Mouse (Mus musculus): ENCODE results near the gene Bbof1. TPM values are rescaled to one million over a fixed set of nuclear protein-coding genes. Genes with fewer than 3 reads are reported as not detected.

The Bbof1 gene
- total RNA-seq (2021) = 1 to 10 TPM; 7.1 to 8.3 TPM
- long read RNA-seq, experiment 1, partial matches to known transcripts = 0 of 1 reads
- long read RNA-seq, experiment 1, other reads (novel, unspliced or antisense) = 1 of 1 reads
- long read RNA-seq, experiment 2, partial matches to known transcripts = 1 of 6 reads
- long read RNA-seq, experiment 2, other reads (novel, unspliced or antisense) = 5 of 6 reads

- DNase-seq (ENCODE audit: low spot score in 2 of 2) = peak; percentile 85 to 90
These were observed at the start of gene Bbof1, which contains the start of gene Entpd5 for GRCm38 (mm10) chr12:84408819-84409507. Gene Bbof1, plus strand, starts transcription at chr12:84409071. Gene Entpd5, minus strand, starts transcription at chr12:84409029.

- DNase-seq (ENCODE audit: low spot score in 2 of 2) = peak; percentile 89 to 97
These were observed 47.0 kb upstream of the Bbof1 start, which contains the start of the genes Coq6 and Fam161b for GRCm38 (mm10) chr12:84361555-84362489. Gene Coq6, plus strand, starts transcription at chr12:84361657. Gene Fam161b, minus strand, starts transcription at chr12:84361833.

- DNase-seq (ENCODE audit: low spot score in 2 of 2) = no peak
These were observed 46.0 kb upstream of the Bbof1 start for GRCm38 (mm10) chr12:84362872-84363271.

GRCm38 (mm10) chr12:84364291-84364690 is 44.6 kb upstream of the Bbof1 start:
- DNase-seq (ENCODE audit: low spot score in 2 of 2) = no peak

- no peak for DNase-seq (ENCODE audit: low spot score in 2 of 2)
These were observed 43.7 kb upstream of the Bbof1 start for GRCm38 (mm10) chr12:84365137-84365536.

- no peak for DNase-seq (ENCODE audit: low spot score in 2 of 2)
These were observed 41.9 kb upstream of the Bbof1 start for GRCm38 (mm10) chr12:84366971-84367370.

- no peak for DNase-seq (ENCODE audit: low spot score in 2 of 2)
These were observed 37.2 kb upstream of the Bbof1 start for GRCm38 (mm10) chr12:84371647-84372046.

- no peak for DNase-seq (ENCODE audit: low spot score in 2 of 2)
These were observed 34.9 kb upstream of the Bbof1 start for GRCm38 (mm10) chr12:84373831-84374481.

- no peak for DNase-seq (ENCODE audit: low spot score in 2 of 2)
These were observed 26.5 kb upstream of the Bbof1 start for GRCm38 (mm10) chr12:84382369-84382768.

- DNase-seq (ENCODE audit: low spot score in 2 of 2) = peak in 1 of 2 experiments; percentile 5
These were observed 24.2 kb upstream of the Bbof1 start for GRCm38 (mm10) chr12:84384644-84385081.

GRCm38 (mm10) chr12:84385408-84385807 is 23.5 kb upstream of the Bbof1 start:
- DNase-seq (ENCODE audit: low spot score in 2 of 2) = no peak

- no peak for DNase-seq (ENCODE audit: low spot score in 2 of 2)
These were observed 20.8 kb upstream of the Bbof1 start for GRCm38 (mm10) chr12:84388097-84388496.

- no peak for DNase-seq (ENCODE audit: low spot score in 2 of 2)
These were observed 20.0 kb upstream of the Bbof1 start for GRCm38 (mm10) chr12:84388774-84389400.

GRCm38 (mm10) chr12:84390336-84390735 is 18.5 kb upstream of the Bbof1 start:
- DNase-seq (ENCODE audit: low spot score in 2 of 2) = no peak

GRCm38 (mm10) chr12:84392681-84393080 is 16.2 kb upstream of the Bbof1 start:
- no peak for DNase-seq (ENCODE audit: low spot score in 2 of 2)

GRCm38 (mm10) chr12:84393847-84394246 is 15.0 kb upstream of the Bbof1 start:
- DNase-seq (ENCODE audit: low spot score in 2 of 2) = no peak

- DNase-seq (ENCODE audit: low spot score in 2 of 2) = no peak
These were observed 11.8 kb upstream of the Bbof1 start for GRCm38 (mm10) chr12:84396947-84397679.

- DNase-seq (ENCODE audit: low spot score in 2 of 2) = no peak
These were observed 11.2 kb upstream of the Bbof1 start for GRCm38 (mm10) chr12:84397685-84398084.

- no peak for DNase-seq (ENCODE audit: low spot score in 2 of 2)
These were observed 10.2 kb upstream of the Bbof1 start for GRCm38 (mm10) chr12:84398629-84399028.

GRCm38 (mm10) chr12:84399135-84399534 is 9.7 kb upstream of the Bbof1 start:
- DNase-seq (ENCODE audit: low spot score in 2 of 2) = no peak

Measured in layer of hippocampus, postnatal 14 days (tissue).